Mouse (Mus musculus) neural tube, embryonic 12.5 days (tissue): ENCODE measurements around the gene Pdcd4. TPM values are rescaled to one million over a fixed set of nuclear protein-coding genes. Genes with fewer than 3 reads are reported as not detected.

Experiments used
- ATAC-seq: fragments of 200-750 bp; cut with Nextera tagmentation; 2 replicates; pipeline ENCODE4 v1.8.0; 2017; ENCODE audit warnings: low read depth, mild to moderate bottlenecking, moderate TSS enrichment, moderate library complexity; ENCODE audit not compliant: low FRiP score
- H3K27ac ChIP-seq: fragments of 300-500 bp; sonication (generic); 2 replicates; pipeline ENCODE4 v1.5.1; 2016
- H3K27me3 ChIP-seq: fragments of 300-500 bp; sonication (generic); replicated peaks from 2 replicates; pipeline ENCODE4 v1.6.1; 2016; ENCODE audit warnings: mild to moderate bottlenecking
- H3K36me3 ChIP-seq: fragments of 300-500 bp; sonication (generic); 2 replicates; pipeline ENCODE4 v1.6.1; 2016; ENCODE audit warnings: mild to moderate bottlenecking
- H3K4me1 ChIP-seq: fragments of 300-500 bp; sonication (generic); 2 replicates; pipeline ENCODE4 v1.6.1; 2016
- H3K4me2 ChIP-seq: fragments of 300-500 bp; sonication (generic); replicated peaks from 2 replicates; pipeline ENCODE4 v1.6.1; 2016; ENCODE audit warnings: mild to moderate bottlenecking
- H3K4me3 ChIP-seq: fragments of 300-500 bp; sonication (generic); 2 replicates; pipeline ENCODE4 v1.5.1; 2016
- H3K9ac ChIP-seq: fragments of 300-500 bp; sonication (generic); 2 replicates; pipeline ENCODE4 v1.6.1; 2016; ENCODE audit warnings: mild to moderate bottlenecking
- H3K9me3 ChIP-seq: fragments of 300-500 bp; sonication (generic); 2 replicates; pipeline ENCODE4 v1.6.1; 2016; ENCODE audit warnings: mild to moderate bottlenecking
- WGBS: fragments of 180-500 bp; shearing (Covaris S2); methylation state at CpG from one replicate; pipeline ENCODE4 v1.1.7; 2016; 5-methylcytosine and 5-hydroxymethylcytosine counted together
- polyA plus RNA-seq: library from polyadenylated mRNA; unstranded; fragments of >200 nt; fragmentation: Nextera tagmentation; extraction: Ambion mirVana; gene quantifications from 2 replicates; pipeline ENCODE4 v1.2.1, GENCODE M21; 2016

Pdcd4 gene
- polyA plus RNA-seq, 1 experiment from 2014 or later: 84.0 TPM

- Histone ChIP-seq H3K4me1 (0 out of 2 replicates have a peak, but pooled peaks cover 5% of the 10 kb centered on the region), H3K36me3 (no peaks in the 10 kb centered on the region), H3K4me3 (no peak overlapping the region), H3K27me3 (no peaks in the 10 kb centered on the region), H3K9ac (no peak overlapping the region), H3K27ac (no peak overlapping the region), H3K4me2 (no peak overlapping the region), H3K9me3 (no peaks in the 10 kb centered on the region)
- WGBS: 82% methylated on average over 3 of the region's 3 CpGs
- ATAC-seq: no peak
Observed at GRCm38 (mm10) chr19:53893711-53894171, 1.7 kb downstream of the Pdcd4 start.

- Histone ChIP-seq H3K36me3 (no peaks in the 10 kb centered on the region), H3K9ac (no peak overlapping the region), H3K27me3 (no peaks in the 10 kb centered on the region), H3K4me2 (no peak overlapping the region), H3K27ac (no peak overlapping the region), H3K9me3 (no peaks in the 10 kb centered on the region), H3K4me3 (no peak overlapping the region), H3K4me1 (0 out of 2 replicates have a peak, but pooled peaks cover 5% of the 10 kb centered on the region)
- ATAC-seq: no peak
- 77% methylated on average over 12 of the region's 12 CpGs for WGBS
Observed at GRCm38 (mm10) chr19:53894538-53895121, 2.6 kb downstream of the Pdcd4 start.

GRCm38 (mm10) chr19:53898046-53898445 is 6.0 kb downstream of the Pdcd4 start:
- Histone ChIP-seq H3K27ac (no peak overlapping the region), H3K4me2 (no peak overlapping the region), H3K9me3 (no peaks in the 10 kb centered on the region), H3K27me3 (no peaks in the 10 kb centered on the region), H3K9ac (no peak overlapping the region), H3K36me3 (no peaks in the 10 kb centered on the region), H3K4me1 (peaks cover 6% of the 10 kb centered on the region), H3K4me3 (no peak overlapping the region)
- no peak for ATAC-seq
- WGBS: 84% methylated on average over 5 of the region's 5 CpGs

GRCm38 (mm10) chr19:53898498-53898897 is 6.5 kb downstream of the Pdcd4 start:
- no peaks in the 10 kb centered on the region for H3K36me3 ChIP-seq
- no peak overlapping the region for H3K27ac ChIP-seq
- peaks cover 6% of the 10 kb centered on the region for H3K4me1 ChIP-seq
- no peaks in the 10 kb centered on the region for H3K27me3 ChIP-seq
- no peak overlapping the region for H3K4me2 ChIP-seq
- no peak for ATAC-seq
- H3K4me3 ChIP-seq: no peak overlapping the region
- WGBS: 83% methylated on average over 4 of the region's 4 CpGs
- H3K9me3 ChIP-seq: no peaks in the 10 kb centered on the region
- no peak overlapping the region for H3K9ac ChIP-seq

- Histone ChIP-seq H3K4me2 (no peak overlapping the region), H3K9ac (no peak overlapping the region), H3K4me1 (peaks cover 6% of the 10 kb centered on the region), H3K4me3 (no peak overlapping the region), H3K9me3 (no peaks in the 10 kb centered on the region), H3K27me3 (no peaks in the 10 kb centered on the region), H3K27ac (no peak overlapping the region), H3K36me3 (no peaks in the 10 kb centered on the region)
- no peak for ATAC-seq
- 86% methylated on average over 25 of the region's 25 CpGs for WGBS
Observed at GRCm38 (mm10) chr19:53898970-53899900, 7.2 kb downstream of the Pdcd4 start.

GRCm38 (mm10) chr19:53899941-53900610 is 8.0 kb downstream of the Pdcd4 start:
- no peaks in the 10 kb centered on the region for H3K36me3 ChIP-seq
- no peak overlapping the region for H3K27ac ChIP-seq
- no peak for ATAC-seq
- H3K9ac ChIP-seq: no peak overlapping the region
- no peak overlapping the region for H3K4me2 ChIP-seq
- H3K4me3 ChIP-seq: no peak overlapping the region
- peaks cover 12% of the 10 kb centered on the region for H3K4me1 ChIP-seq
- WGBS: 86% methylated on average over 14 of the region's 14 CpGs
- no peaks in the 10 kb centered on the region for H3K9me3 ChIP-seq
- no peaks in the 10 kb centered on the region for H3K27me3 ChIP-seq

GRCm38 (mm10) chr19:53901931-53902738 is 10.1 kb downstream of the Pdcd4 start:
- 64% methylated on average over 15 of the region's 15 CpGs for WGBS
- Histone ChIP-seq H3K4me1 (peaks cover 13% of the 10 kb centered on the region), H3K9ac (peak overlapping the region; percentile 68), H3K9me3 (no peaks in the 10 kb centered on the region), H3K4me2 (peak overlapping the region; percentile 75), H3K27me3 (no peaks in the 10 kb centered on the region), H3K36me3 (no peaks in the 10 kb centered on the region), H3K27ac (no peak overlapping the region), H3K4me3 (peak overlapping the region; percentile 94)
- ATAC-seq: no peak

- Histone ChIP-seq H3K4me2 (peak overlapping the region; percentile 75), H3K36me3 (no peaks in the 10 kb centered on the region), H3K9me3 (no peaks in the 10 kb centered on the region), H3K4me1 (peaks cover 13% of the 10 kb centered on the region), H3K4me3 (peak overlapping the region; percentile 94), H3K27ac (peak overlapping the region; percentile 80), H3K9ac (peak overlapping the region; percentile 92), H3K27me3 (no peaks in the 10 kb centered on the region)
- peak; percentile 98 for ATAC-seq
- whole genome bisulfite sequencing: under 1% methylated on average over 61 of the region's 61 CpGs
Observed at GRCm38 (mm10) chr19:53902739-53903487, 10.9 kb downstream of the Pdcd4 start.

- under 1% methylated on average over 78 of the region's 83 CpGs for WGBS
- Histone ChIP-seq H3K4me2 (peak overlapping the region; percentile 75), H3K27me3 (no peaks in the 10 kb centered on the region), H3K27ac (peak overlapping the region; percentile 80), H3K36me3 (no peaks in the 10 kb centered on the region), H3K4me1 (peaks cover 13% of the 10 kb centered on the region), H3K9me3 (no peaks in the 10 kb centered on the region), H3K4me3 (peak overlapping the region; percentile 94), H3K9ac (peak overlapping the region; percentile 92)
- ATAC-seq: peak; percentile 74
Observed at GRCm38 (mm10) chr19:53903507-53904321, 11.7 kb downstream of the Pdcd4 start.

GRCm38 (mm10) chr19:53904833-53905480 is 12.9 kb downstream of the Pdcd4 start:
- WGBS: 79% methylated on average over 7 of the region's 7 CpGs
- Histone ChIP-seq H3K9ac (no peak overlapping the region), H3K27me3 (no peaks in the 10 kb centered on the region), H3K4me2 (peak overlapping the region; percentile 75), H3K36me3 (peaks cover 9% of the 10 kb centered on the region), H3K9me3 (no peaks in the 10 kb centered on the region), H3K27ac (no peak overlapping the region), H3K4me3 (peak overlapping the region; percentile 94), H3K4me1 (peaks cover 13% of the 10 kb centered on the region)
- no peak for ATAC-seq
